Mouse (Mus musculus): ENCODE measurements around the gene Hdac4. TPM values are rescaled to one million over a fixed set of nuclear protein-coding genes. Genes with fewer than 3 reads are reported as not detected.

Hdac4 gene
- total RNA-seq, 2 experiments from 2014 or later = 97.2 to 106 TPM

DNA sequence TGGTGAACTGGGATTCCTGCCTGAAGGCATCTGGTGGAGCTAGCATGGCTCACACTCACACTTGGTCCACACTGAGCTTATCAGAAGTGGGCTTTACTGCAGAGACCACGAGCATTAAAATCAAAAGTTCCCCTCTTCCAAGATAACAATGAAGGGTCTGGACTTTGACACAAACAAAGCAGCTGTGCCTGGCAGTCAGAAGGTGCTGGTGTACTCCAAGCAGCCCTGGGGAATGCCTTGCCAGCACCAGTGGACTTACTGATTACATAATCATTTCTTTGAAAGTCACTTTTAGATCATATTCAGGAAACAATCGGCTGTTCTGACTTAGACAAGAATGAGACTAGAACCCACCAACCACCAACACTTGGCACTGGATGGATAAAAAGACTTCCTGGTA, 140.3 kb downstream of the Hdac4 start:
- Histone ChIP-seq H3K4me3 (no peak overlapping the region), H3K27ac (no peak overlapping the region)
- DNase-seq (ENCODE audit: low spot score in 2 of 2) = no peak
- no peak for TF ChIP-seq CTCF (conservative IDR thresholded peaks at IDR 0.05)

DNA sequence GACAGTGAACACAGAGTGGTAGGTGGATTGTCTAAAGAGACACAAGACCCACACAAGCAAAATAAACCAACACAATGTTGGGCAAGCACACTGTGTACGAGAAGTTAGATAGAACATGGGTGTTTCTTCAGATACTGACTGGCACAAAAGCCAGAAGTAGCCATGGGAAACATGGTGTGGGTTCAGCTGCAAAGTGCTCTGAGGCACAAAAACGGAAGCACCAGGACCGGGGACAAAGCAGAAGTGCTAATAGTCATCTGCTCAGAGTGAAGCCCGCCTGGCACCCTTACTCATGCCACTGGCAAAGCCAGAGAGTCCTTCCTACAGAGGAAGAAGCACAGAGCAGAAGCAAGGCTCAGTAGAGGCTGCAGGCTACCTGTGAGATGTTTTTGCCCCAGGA, 143.3 kb downstream of the Hdac4 start:
- Histone ChIP-seq H3K4me3 (no peak overlapping the region), H3K27ac (no peak overlapping the region)
- no peak for TF ChIP-seq CTCF (conservative IDR thresholded peaks at IDR 0.05)
- DNase-seq (ENCODE audit: low spot score in 2 of 2) = no peak

DNA sequence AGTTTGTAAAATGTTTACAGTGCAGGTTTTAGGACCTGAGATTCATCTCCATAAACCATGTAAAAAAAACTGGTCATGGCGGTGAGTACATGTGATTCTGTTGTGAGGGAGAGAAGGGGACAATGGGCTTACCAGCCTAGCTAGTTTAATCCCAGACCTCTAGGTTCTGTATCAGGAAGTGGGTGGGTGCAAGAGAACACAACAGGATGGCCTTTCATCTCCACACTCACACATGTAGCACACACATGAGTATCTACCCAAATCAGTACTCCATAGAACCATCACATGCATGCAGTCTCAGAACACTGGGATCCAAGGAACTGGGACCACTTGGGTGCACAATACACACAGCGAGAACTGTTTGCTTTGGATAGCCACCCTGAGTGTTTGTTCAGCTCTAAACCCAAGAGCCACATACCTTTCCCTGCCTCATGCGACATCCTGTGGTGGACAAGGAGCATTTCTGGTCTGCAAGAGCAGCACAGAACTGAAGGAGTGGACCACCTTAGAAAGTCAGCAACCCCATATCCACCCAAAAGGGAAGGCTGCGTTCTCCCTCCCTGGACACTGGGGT, 143.9 kb downstream of the Hdac4 start:
- DNase-seq (ENCODE audit: low spot score in 2 of 2) = no peak
- Histone ChIP-seq H3K27ac (no peak overlapping the region), H3K4me3 (no peak overlapping the region)
- TF ChIP-seq CTCF (conservative IDR thresholded peaks at IDR 0.05) = no peak

DNA sequence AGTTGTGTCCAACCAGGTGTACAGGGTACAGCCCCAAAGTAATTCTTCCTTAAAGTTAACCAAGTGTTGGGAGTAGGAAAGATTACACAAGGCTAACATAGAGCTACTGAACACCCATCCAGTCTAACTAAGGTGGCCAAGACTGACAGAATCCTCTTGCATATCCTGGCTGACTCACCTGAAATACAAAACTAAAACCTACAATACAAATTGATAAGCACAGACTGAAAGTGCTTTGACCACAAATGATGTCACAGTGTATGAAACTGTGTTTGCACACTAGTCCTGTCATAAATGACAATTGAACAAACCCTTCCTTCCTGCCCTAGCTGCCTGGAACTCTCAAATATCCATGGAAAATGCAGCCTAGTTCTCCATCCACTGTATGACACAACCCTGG, 144.5 kb downstream of the Hdac4 start:
- H3K27ac ChIP-seq = no peak overlapping the region
- no peak overlapping the region for H3K4me3 ChIP-seq
- DNase-seq (ENCODE audit: low spot score in 2 of 2) = no peak
- no peak for TF ChIP-seq CTCF (conservative IDR thresholded peaks at IDR 0.05)

DNA sequence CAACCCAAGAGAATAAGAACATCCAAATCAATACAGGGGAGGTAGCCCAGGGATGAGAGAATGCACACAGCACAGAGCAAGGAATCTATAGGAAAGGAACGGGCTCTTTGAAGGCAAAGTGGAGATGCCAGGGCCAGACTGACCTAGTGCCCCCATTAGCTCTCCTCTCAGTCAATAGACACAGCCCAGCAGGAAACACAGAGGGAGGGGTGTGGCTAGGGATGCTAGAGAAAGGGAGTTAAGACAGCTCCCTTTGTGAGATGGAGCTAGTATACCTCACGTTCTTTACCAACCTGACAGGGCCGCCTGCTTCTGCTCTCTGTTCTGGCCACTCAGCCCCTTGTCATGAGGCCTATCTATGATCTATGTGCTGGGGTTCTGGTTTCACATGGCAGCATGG, 144.9 kb downstream of the Hdac4 start:
- H3K27ac ChIP-seq = no peak overlapping the region
- TF ChIP-seq CTCF (conservative IDR thresholded peaks at IDR 0.05) = no peak
- no peak for DNase-seq (ENCODE audit: low spot score in 2 of 2)

DNA sequence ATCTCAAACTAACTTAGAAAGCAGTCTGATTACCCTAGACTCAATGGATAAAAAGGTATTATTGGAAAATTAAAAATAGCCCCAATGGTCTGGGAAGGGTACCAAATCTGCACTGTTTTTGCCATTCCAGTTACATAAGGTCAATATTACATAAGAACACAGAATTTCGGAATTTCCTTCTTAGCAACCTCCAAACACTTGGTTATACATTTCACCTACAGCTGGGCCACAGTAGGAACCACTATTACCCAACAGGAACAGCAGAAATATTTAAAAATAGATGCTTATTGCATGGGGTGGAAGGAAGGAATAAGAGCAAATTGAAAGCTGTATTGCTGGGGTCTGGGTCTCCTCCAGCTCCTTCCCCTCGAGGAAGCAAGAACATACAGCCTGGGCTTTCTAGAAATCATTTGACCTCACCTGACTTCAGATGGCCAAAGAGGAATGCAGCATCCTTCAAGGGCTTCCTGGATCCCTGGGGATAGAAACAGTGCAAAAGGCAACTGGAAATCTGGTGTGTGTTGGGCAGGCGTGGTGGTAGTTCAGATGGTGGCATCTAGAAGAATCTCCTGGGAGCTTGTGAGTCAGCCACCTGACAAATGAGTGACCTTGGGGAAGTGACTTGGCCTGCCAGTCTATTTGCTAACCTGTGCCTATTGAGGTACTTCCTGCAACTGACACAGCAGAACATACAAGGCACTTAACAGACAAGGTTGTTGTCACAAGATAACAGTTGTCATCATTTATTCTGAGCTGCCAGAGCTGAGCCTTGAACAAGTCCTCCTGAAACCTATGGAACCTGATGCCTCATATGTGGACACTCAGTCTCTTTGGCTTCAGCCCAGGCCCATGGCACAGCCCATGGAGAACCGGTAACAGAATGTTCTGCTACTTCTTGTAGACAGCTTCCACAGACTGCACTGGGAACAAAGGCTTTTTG, 146.8 kb downstream of the Hdac4 start:
- H3K27ac ChIP-seq = no peak overlapping the region
- H3K4me3 ChIP-seq = no peak overlapping the region
- TF ChIP-seq CTCF (conservative IDR thresholded peaks at IDR 0.05) = no peak
- no peak for DNase-seq (ENCODE audit: low spot score in 2 of 2)

More for the DNA sequence above, 144.9 kb downstream of the Hdac4 start:
- no peak overlapping the region for H3K4me3 ChIP-seq

DNA sequence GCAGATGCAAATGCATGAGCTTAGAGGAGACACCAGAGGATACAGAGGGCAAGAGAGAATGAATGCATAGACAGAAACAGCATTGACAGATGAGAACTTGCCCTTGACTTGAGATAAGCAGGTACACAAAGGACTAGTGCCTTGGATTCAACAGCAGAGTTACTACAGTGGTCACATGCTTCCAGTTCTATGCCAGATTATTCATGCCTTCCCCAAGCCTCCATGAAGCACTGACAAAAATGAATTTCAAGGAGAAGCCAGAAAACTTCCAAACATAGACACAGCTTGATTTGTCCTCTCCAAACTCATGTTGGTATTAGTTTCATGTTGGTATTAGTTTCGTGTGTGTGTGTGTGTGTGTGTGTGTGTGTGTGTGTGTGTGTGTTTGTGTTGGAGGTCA, 149.8 kb downstream of the Hdac4 start:
- Histone ChIP-seq H3K27ac (no peak overlapping the region), H3K4me3 (no peak overlapping the region)
- DNase-seq (ENCODE audit: low spot score in 2 of 2) = no peak
- TF ChIP-seq CTCF (conservative IDR thresholded peaks at IDR 0.05) = no peak

DNA sequence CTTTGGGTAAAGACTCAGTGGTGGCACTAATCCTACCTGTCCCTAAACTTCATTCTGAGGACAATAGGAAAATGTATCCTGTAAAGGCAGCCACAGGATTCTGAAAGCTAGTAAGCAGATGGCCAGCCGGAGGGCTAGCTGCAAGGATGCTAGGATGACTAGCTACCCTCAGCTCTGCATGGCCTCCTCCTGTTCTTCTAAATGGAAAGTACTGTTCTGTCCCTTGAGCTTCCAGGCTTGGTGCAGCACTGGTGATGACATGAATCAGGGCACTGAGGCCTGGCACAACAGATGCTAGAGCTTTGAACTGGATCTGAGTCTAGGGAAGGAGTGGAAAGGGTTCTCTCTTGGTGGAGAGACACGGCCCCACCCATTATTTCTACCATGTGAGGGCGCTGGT, 150.6 kb downstream of the Hdac4 start:
- DNase-seq (ENCODE audit: low spot score in 2 of 2) = no peak
- peak; percentile 31 for TF ChIP-seq CTCF (conservative IDR thresholded peaks at IDR 0.05)
- Histone ChIP-seq H3K27ac (peak overlapping the region; percentile 63), H3K4me3 (no peak overlapping the region)

DNA sequence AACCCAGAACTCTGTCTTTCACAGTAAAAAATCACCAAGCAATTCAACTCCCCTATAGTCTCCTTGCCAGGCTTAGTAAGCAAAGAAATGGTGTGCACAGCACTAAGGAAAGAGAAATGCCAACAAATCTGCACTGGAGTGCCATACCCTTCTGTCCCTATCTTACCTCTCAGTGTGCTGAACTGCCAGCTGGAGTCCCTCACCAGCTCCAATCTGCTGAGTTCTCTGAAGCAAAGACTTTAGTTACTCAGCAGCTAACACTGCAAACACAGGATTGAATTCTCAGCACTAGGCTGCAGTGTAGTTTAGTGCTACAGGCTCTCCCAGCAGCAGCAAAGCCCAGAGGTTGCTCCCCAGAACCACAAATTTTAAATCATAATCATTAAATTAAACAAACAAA, 151.5 kb downstream of the Hdac4 start:
- H3K4me3 ChIP-seq = no peak overlapping the region
- peak overlapping the region; percentile 63 for H3K27ac ChIP-seq
- no peak for TF ChIP-seq CTCF (conservative IDR thresholded peaks at IDR 0.05)
- no peak for DNase-seq (ENCODE audit: low spot score in 2 of 2)

DNA sequence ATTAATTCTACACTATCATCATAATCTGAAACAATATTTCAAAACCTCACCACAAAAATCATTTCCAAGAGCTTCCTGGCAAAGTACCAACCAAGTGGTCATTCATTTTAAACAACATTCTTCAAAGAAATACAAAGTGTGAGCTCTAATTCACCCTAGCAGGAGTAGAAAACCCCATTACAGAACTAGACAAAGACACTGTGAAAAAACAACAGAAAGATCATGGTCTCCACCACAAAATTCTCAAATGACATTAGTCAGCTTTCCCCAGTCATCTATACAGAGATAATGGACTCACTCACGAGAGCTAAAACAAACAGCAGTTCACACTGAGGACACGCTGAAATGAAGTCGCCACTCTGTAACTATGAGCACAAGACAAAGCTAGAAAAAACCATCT, 153.4 kb downstream of the Hdac4 start:
- no peak for TF ChIP-seq CTCF (conservative IDR thresholded peaks at IDR 0.05)
- Histone ChIP-seq H3K27ac (no peak overlapping the region), H3K4me3 (no peak overlapping the region)
- DNase-seq (ENCODE audit: low spot score in 2 of 2) = no peak

DNA sequence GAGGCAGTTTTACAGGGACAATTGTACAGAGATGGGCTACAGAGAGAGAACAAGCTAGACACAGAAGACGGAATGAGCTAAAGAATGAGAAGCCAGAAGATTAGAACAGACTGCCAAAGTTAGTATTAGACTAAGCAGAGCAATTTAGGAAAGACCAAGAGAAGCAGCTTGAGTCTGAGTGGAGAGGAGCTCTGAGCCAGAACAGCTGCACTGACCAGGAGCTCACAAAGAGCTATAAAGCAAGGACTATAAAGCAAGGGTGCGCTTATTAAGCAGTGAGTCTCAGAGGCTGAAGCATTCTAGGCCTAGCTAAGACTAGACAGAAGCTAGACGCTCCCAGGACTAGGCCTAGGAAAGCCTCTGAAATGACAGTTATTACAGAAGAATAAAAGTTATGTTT, 154.2 kb downstream of the Hdac4 start:
- Histone ChIP-seq H3K4me3 (no peak overlapping the region), H3K27ac (no peak overlapping the region)
- no peak for DNase-seq (ENCODE audit: low spot score in 2 of 2)
- no peak for TF ChIP-seq CTCF (conservative IDR thresholded peaks at IDR 0.05)

DNA sequence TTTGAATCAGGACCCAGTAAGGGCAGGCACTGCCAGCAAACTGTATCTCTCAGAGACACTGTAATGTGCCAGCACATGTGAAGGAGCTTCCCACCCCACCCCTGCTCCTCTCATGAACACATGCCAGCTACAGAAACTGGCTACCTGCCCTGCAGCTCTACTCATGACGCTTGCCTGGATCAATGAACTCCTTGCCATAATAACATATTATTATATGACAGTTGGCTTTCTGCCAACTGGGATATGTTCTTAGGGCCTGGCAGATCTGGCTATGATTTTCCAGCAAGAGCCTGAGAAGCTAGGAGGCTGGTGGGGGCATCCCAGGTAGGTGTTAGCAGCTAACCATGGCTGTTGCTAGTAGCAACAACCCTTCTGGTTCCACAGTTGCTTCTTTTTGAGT, 156.8 kb downstream of the Hdac4 start:
- Histone ChIP-seq H3K27ac (peak overlapping the region; percentile 48), H3K4me3 (no peak overlapping the region)
- no peak for TF ChIP-seq CTCF (conservative IDR thresholded peaks at IDR 0.05)
- DNase-seq (ENCODE audit: low spot score in 2 of 2) = peak; percentile 14 to 46

DNA sequence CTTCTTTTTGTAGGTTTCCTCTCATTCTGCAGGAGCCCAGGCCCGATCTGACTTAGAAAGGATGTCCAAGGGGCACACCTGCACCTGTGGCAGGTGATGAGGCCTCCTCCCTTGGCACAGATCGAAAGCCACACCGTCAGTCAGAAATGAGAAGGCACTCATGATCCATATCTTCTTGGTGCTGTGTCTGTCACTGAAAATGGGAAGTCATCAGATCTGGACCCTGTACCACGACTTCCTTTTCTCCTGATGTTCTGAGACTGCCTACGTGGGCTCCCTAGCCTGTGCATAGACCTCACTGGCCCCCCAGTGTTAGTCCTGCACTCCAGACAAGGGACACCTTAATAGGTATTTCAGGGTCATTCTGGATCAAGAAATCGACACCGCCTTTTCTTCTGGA, 158.5 kb downstream of the Hdac4 start:
- DNase-seq (ENCODE audit: low spot score in 2 of 2) = no peak
- no peak overlapping the region for H3K4me3 ChIP-seq
- TF ChIP-seq CTCF (conservative IDR thresholded peaks at IDR 0.05) = no peak
- no peak overlapping the region for H3K27ac ChIP-seq

DNA sequence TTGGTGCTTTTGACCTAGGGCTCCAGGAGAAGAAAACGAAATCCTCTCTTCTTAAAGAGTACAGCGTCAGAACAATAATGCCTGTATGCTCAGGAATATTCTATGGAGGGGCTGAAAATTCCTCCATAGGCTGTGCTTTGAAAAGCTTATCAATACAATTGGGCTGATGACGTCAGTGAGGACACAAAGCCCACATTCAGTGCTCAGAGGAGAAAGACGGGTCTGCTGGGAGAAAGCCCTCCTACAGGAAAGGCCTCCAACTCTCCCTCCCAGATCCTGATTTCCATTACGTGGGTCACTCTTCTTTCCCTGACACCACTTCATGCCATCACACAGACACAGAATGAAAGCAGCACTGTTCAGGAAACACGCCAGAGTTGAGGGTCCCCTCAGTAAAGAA, 159.7 kb downstream of the Hdac4 start:
- DNase-seq (ENCODE audit: low spot score in 2 of 2) = no peak
- no peak for TF ChIP-seq CTCF (conservative IDR thresholded peaks at IDR 0.05)
- Histone ChIP-seq H3K4me3 (no peak overlapping the region), H3K27ac (no peak overlapping the region)

Data from layer of hippocampus, adult 2 months (tissue).